Mouse (Mus musculus) heart, adult 2 months (tissue): ENCODE results near the gene Atp5k. TPM values are rescaled to one million over a fixed set of nuclear protein-coding genes. Genes with fewer than 3 reads are reported as not detected.

ENCODE experiments used
- DNase-seq, 2 experiments: peaks; one replicate each; pipeline ENCODE4 v3.0.0; 2021
- H3K27ac ChIP-seq: fragments of 200-600 bp; 2 replicates; pipeline ENCODE4 v1.8.1; 2022
- H3K27me3 ChIP-seq: fragments of 200-500 bp; 2 replicates; pipeline ENCODE4 v1.6.1; 2012; ENCODE audit warnings: mild to moderate bottlenecking, low read length, inconsistent platforms, mixed read lengths; ENCODE audit not compliant: control insufficient read depth, insufficient read depth
- H3K36me3 ChIP-seq: fragments of 200-500 bp; 2 replicates; pipeline ENCODE4 v1.6.1; 2012; ENCODE audit warnings: low read length, inconsistent platforms; ENCODE audit not compliant: control insufficient read depth, insufficient read depth
- H3K4me1 ChIP-seq: fragments of 200-500 bp; 2 replicates; pipeline ENCODE4 v1.6.1; 2011; ENCODE audit warnings: low read length; ENCODE audit not compliant: control insufficient read depth, insufficient read depth
- H3K4me3 ChIP-seq: fragments of 200-600 bp; 2 replicates; pipeline ENCODE4 v1.8.1; 2022
- H3K79me2 ChIP-seq: fragments of 200-500 bp; replicated peaks from 2 replicates; pipeline ENCODE4 v1.6.1; 2012; ENCODE audit warnings: mild to moderate bottlenecking, inconsistent platforms, low read length, moderate library complexity, mixed read lengths; ENCODE audit not compliant: control insufficient read depth, insufficient read depth
- H3K9ac ChIP-seq: fragments of 200-500 bp; 2 replicates; pipeline ENCODE4 v1.6.1; 2012; ENCODE audit warnings: low read depth, mild to moderate bottlenecking, control low read depth, inconsistent platforms, low read length, mixed read lengths
- CTCF ChIP-seq: fragments of 200-600 bp; IDR thresholded peaks from 2 replicates; pipeline ENCODE4 v1.8.1; 2022; ENCODE audit warnings: antibody characterized with exemption, mild to moderate bottlenecking, moderate library complexity
- EP300 ChIP-seq: fragments of 200-500 bp; IDR thresholded peaks from 2 replicates; pipeline ENCODE4 v1.6.1; 2011; ENCODE audit warnings: low read depth, low read length, control low read depth; ENCODE audit not compliant: insufficient read depth
- POLR2A ChIP-seq: fragments of 200-500 bp; IDR thresholded peaks from 2 replicates; pipeline ENCODE4 v1.6.1; 2011; ENCODE audit warnings: mild to moderate bottlenecking, low read depth, low read length, control low read depth; ENCODE audit not compliant: insufficient read depth
- WGBS: fragments of 180-500 bp; shearing (Covaris S2); methylation state at CpG from one replicate; pipeline ENCODE4 v1.1.7; 2018; 5-methylcytosine and 5-hydroxymethylcytosine counted together
- intact Hi-C: fragments of 180-260 bp; cut with DNase I; formaldehyde crosslinking; loops from one replicate; pipeline ENCODE4 v1.15.1; 2025
- long read RNA-seq: library from polyadenylated mRNA; stranded (forward); transcript quantifications from one replicate; pipeline ENCODE4 v2.0.0, GENCODE M21; 2021
- polyA plus RNA-seq: library from polyadenylated mRNA; depleted of rRNA; stranded (reverse); fragments of >200 nt; gene quantifications from 2 replicates; pipeline ENCODE4 v1.2.3, GENCODE M21; 2012; rRNA removed
- total RNA-seq, 2 experiments: library from RNA; stranded (reverse); gene quantifications; 2 replicates each; pipeline ENCODE4 v1.2.3; 2021

Gene Atp5k
- 1,000 to 10,000 TPM in 1 of 2 experiments, 100 to 1,000 TPM in 1; 914 to 1,090 TPM for total RNA-seq
- 320 TPM in 2 replicates for polyA plus RNA-seq
- long read RNA-seq, transcript Atp5k-203 (3 exons, 563 nt): minor isoform, 18 of 1,528 reads
- long read RNA-seq, transcript Atp5k-201 (4 exons, 371 nt): major isoform, 1,498 of 1,528 reads
- long read RNA-seq, partial matches to known transcripts: 9 of 1,528 reads
- long read RNA-seq, other reads (novel, unspliced or antisense): 0 of 1,528 reads

GRCm38 (mm10) chr5:108433804-108434587, at the start of gene Atp5k:
Gene Atp5k (minus strand): TSS chr5:108434448.
- no peaks in the 10 kb centered on the region for H3K79me2 ChIP-seq
- H3K4me3 ChIP-seq: peak within 1 kb of the TSS; percentile 77
- WGBS: 1% methylated on average over 42 of the region's 42 CpGs
- no peaks in the 10 kb centered on the region; the same call in 1 of the 2 replicates for H3K36me3 ChIP-seq
- peak; percentile 92 for DNase-seq
- peak within 1 kb of the TSS; percentile 85 for H3K9ac ChIP-seq
- peaks cover 4% of the 10 kb centered on the region for H3K4me1 ChIP-seq
- TF ChIP-seq CTCF (peak; percentile 99), POLR2A (peak; percentile 94), EP300 (peak; percentile 65; the same call in 1 of the 2 replicates)
- intact Hi-C loops: loop anchor here (1.0 to 5.0 kb wide), 4 partner anchors 15 to 227 kb away; partner anchors contain the start of genes Gak, Idua, Pcgf3 and Tmem175
- H3K27ac ChIP-seq: peak within 1 kb of the TSS; percentile 88
- no peaks in the 10 kb centered on the region for H3K27me3 ChIP-seq

- Histone ChIP-seq H3K36me3 (peaks cover 5% of the 10 kb centered on the region), H3K4me1 (no peaks in the 10 kb centered on the region), H3K4me3 (no peak overlapping the region), H3K27ac (no peak overlapping the region), H3K9ac (no peak overlapping the region), H3K27me3 (no peaks in the 10 kb centered on the region), H3K79me2 (peaks cover 2% of the 10 kb centered on the region; the same call in 1 of the 2 replicates)
- no peak for DNase-seq
- intact Hi-C loops: no loop called here
- WGBS: 88% methylated on average over 6 of the region's 6 CpGs
- TF ChIP-seq EP300 (no peak), POLR2A (no peak), CTCF (no peak)
Measured at GRCm38 (mm10) chr5:108483006-108483405, 48.8 kb upstream of the Atp5k start.

- no peak for DNase-seq
- H3K9ac ChIP-seq: no peak overlapping the region
- no peaks in the 10 kb centered on the region for H3K4me1 ChIP-seq
- no peak overlapping the region for H3K27ac ChIP-seq
- H3K79me2 ChIP-seq: peaks cover 4% of the 10 kb centered on the region; the same call in 1 of the 2 replicates
- TF ChIP-seq POLR2A: no peak
- WGBS: 88% methylated on average over 3 of the region's 3 CpGs
- no peak overlapping the region for H3K4me3 ChIP-seq
- H3K36me3 ChIP-seq: peaks cover 3% of the 10 kb centered on the region; the same call in 1 of the 2 replicates
- no peaks in the 10 kb centered on the region for H3K27me3 ChIP-seq
- intact Hi-C loops: no loop called here
Measured at GRCm38 (mm10) chr5:108475977-108476376, 41.7 kb upstream of the Atp5k start.

- Histone ChIP-seq H3K4me3 (no peak overlapping the region), H3K27me3 (no peaks in the 10 kb centered on the region), H3K4me1 (peaks cover 2% of the 10 kb centered on the region), H3K79me2 (peaks cover 6% of the 10 kb centered on the region; the same call in 1 of the 2 replicates), H3K9ac (no peak overlapping the region), H3K27ac (no peak overlapping the region), H3K36me3 (peaks cover 7% of the 10 kb centered on the region)
- TF ChIP-seq EP300 (no peak), CTCF (no peak), POLR2A (no peak)
- intact Hi-C loops: no loop called here
- no peak for DNase-seq
- 80% methylated on average over 4 of the region's 4 CpGs for WGBS
Measured at GRCm38 (mm10) chr5:108473737-108474136, 39.5 kb upstream of the Atp5k start.

- Histone ChIP-seq H3K4me1 (peaks cover 11% of the 10 kb centered on the region), H3K9ac (no peak overlapping the region), H3K27ac (no peak overlapping the region), H3K36me3 (peaks cover 27% of the 10 kb centered on the region), H3K27me3 (no peaks in the 10 kb centered on the region), H3K4me3 (no peak overlapping the region), H3K79me2 (peaks cover 5% of the 10 kb centered on the region)
- no peak for DNase-seq
- intact Hi-C loops: loop anchor here (10.0 kb wide), 2 partner anchors 205 to 565 kb away; partner anchors contain the start of genes Dr1 and Rpl5
- 68% methylated on average over 7 of the region's 7 CpGs for WGBS
- TF ChIP-seq CTCF (no peak), POLR2A (no peak), EP300 (no peak)
Measured at GRCm38 (mm10) chr5:108469617-108470016, 35.4 kb upstream of the Atp5k start.

- H3K9ac ChIP-seq: no peak overlapping the region
- peaks cover 7% of the 10 kb centered on the region for H3K79me2 ChIP-seq
- peak overlapping the region; percentile 26; the same call in 1 of the 2 replicates for H3K27ac ChIP-seq
- WGBS: 51% methylated on average over 1 of the region's 1 CpGs
- no peak for DNase-seq
- H3K27me3 ChIP-seq: no peaks in the 10 kb centered on the region
- H3K4me1 ChIP-seq: peaks cover 24% of the 10 kb centered on the region
- no peak overlapping the region for H3K4me3 ChIP-seq
- intact Hi-C loops: loop anchor here (10.0 kb wide), 2 partner anchors 202 to 562 kb away; partner anchors contain the start of genes Dr1 and Rpl5
- peaks cover 30% of the 10 kb centered on the region for H3K36me3 ChIP-seq
- peak; percentile 15; the same call in 1 of the 2 replicates for TF ChIP-seq CTCF
- no peak for TF ChIP-seq POLR2A
Measured at GRCm38 (mm10) chr5:108466647-108467046, 32.4 kb upstream of the Atp5k start.
